Mouse (Mus musculus) bone marrow macrophage, adult 2 months (primary cell): ENCODE data around the gene Adamts9. TPM values are rescaled to one million over a fixed set of nuclear protein-coding genes. Genes with fewer than 3 reads are reported as not detected.

Experiments
- H3K27ac ChIP-seq: 2 replicates; pipeline ENCODE4 v1.5.1; 2012; ENCODE audit warnings: low read depth, low read length; ENCODE audit not compliant: insufficient read depth
- H3K4me1 ChIP-seq: 2 replicates; pipeline ENCODE4 v1.6.1; 2012; ENCODE audit warnings: low read length; ENCODE audit not compliant: control insufficient read depth, insufficient read depth
- H3K4me3 ChIP-seq: 2 replicates; pipeline ENCODE4 v1.5.1; 2012; ENCODE audit warnings: mild to moderate bottlenecking, low read length, moderate library complexity; ENCODE audit not compliant: insufficient read depth
- CTCF ChIP-seq: IDR thresholded peaks from 2 replicates; pipeline ENCODE4 v1.5.1; 2012; ENCODE audit warnings: low read depth, mild to moderate bottlenecking, low read length, moderate library complexity
- POLR2A ChIP-seq: IDR thresholded peaks from 2 replicates; pipeline ENCODE4 v1.6.1; 2012; ENCODE audit warnings: mild to moderate bottlenecking, low read depth, low read length, borderline replicate concordance
- polyA plus RNA-seq: library from polyadenylated mRNA; stranded (reverse); fragments of >200 nt; gene quantifications from 2 replicates; pipeline ENCODE4 v1.2.4, GENCODE M21; 2012; ENCODE audit not compliant: missing spikeins, insufficient read depth, insufficient read length

Adamts9 gene
- polyA plus RNA-seq, 1 experiment: not detected

DNA sequence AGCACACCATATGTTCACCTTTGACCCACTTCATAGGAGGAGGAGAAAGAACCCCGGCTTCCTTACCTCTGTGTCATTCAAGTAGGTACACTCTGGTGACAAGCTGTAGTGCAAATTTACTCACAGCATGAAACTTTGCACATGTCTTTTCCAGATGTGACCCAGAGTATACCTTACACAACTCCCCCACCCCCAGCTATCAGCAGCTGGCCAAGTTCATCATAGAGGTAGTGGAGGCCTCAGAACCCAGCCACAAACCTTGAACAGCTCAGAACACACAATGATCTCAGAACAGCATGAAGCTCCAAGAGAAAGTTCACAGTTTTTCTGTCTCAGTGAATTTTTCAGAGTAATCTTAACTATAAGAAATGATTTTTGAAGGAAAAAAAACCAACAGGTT, 51.8 kb downstream of the Adamts9 start:
- no peak overlapping the region for H3K27ac ChIP-seq
- TF ChIP-seq POLR2A (no peak), CTCF (no peak)
- H3K4me1 ChIP-seq: no peaks in the 10 kb centered on the region

DNA sequence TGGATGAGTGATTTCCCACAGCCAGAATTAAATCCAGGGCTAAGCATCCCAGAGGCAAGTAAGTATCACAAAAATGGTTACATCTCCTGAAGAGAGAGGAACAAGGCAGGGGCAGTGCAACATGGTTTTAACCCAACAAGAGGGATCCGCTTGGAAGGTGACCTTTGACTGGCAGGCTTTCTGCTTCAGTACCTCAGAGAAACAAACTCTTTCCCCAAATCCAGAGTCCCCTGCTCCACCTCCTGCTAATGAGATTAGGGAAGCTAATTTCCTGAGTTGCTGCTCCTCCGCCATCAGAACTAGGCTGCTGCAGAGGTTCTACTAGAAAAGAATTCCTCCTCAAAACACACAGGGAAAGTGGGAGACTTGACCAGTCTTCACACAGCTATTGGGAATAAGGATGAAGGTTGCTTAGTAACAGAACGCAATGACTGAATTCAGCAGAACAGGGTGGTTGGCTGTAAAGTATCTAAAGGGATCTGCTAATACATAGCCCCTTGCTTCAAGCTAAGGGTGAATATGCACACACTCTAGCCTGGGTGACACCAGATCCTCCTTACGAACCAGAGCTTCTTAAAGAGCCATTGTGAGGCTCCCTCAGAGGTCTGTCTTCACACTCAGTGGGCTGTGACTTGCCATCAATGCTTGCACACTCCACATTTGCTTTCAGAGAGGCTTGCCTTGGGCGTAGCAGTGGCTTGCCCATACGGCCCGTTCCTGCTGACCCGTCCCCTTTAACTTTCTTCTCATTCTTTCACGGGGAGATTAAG, 60.0 kb downstream of the Adamts9 start:
- no peak overlapping the region for H3K4me3 ChIP-seq
- no peak overlapping the region for H3K27ac ChIP-seq
- H3K4me1 ChIP-seq: no peaks in the 10 kb centered on the region
- TF ChIP-seq POLR2A (no peak), CTCF (no peak)

More for the DNA sequence above, 51.8 kb downstream of the Adamts9 start:
- no peak overlapping the region for H3K4me3 ChIP-seq

DNA sequence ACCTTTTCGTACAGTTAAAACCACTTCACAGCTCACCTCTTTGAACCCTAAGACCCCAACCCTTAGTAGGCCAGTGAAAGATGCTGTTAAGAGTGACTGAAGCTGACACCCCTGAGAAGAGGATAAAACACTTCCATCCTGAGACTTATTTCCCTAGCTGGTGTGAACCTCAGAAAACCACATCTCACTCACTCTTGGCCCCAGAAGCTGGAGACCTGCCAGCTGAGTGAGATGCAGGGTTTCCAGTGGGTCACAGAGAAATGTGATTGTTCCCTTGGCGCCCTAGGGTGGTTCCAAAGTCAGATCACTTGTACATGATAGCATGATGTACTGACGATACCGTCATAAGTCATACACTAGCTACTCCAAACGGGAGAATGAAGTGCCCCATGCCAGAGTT, 60.8 kb downstream of the Adamts9 start:
- H3K4me3 ChIP-seq: no peak overlapping the region
- H3K4me1 ChIP-seq: no peaks in the 10 kb centered on the region
- no peak overlapping the region for H3K27ac ChIP-seq
- TF ChIP-seq CTCF: no peak
- no peak for TF ChIP-seq POLR2A

DNA sequence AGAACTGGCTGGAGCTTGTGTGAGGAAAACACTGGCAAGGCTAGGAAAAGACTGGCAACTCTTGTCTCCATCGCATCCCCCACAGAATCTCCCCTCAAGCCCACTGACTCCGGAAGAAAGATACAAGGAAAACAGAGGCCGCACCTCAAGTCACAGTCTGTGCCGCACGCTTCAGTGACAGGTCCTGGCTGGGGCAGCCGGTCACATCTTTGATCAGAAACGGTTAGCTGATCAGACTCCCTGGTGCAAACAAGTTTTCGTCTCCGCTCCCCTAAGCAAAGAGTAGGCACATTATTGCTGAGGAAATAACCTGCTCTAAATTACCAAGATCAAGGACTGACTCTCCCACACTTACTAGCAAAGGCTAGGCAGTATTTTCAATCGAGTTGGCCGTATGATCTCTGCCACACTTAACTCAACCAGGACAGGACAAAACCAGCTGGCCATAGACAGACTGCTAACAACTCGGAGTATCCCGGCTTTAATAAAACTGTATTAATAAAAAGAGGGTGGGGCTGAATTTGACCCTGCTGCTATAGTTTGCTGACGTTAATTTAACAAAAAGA, 63.5 kb downstream of the Adamts9 start:
- Histone ChIP-seq H3K4me3 (no peak overlapping the region), H3K4me1 (no peaks in the 10 kb centered on the region), H3K27ac (no peak overlapping the region)
- no peak for TF ChIP-seq CTCF
- TF ChIP-seq POLR2A: no peak

DNA sequence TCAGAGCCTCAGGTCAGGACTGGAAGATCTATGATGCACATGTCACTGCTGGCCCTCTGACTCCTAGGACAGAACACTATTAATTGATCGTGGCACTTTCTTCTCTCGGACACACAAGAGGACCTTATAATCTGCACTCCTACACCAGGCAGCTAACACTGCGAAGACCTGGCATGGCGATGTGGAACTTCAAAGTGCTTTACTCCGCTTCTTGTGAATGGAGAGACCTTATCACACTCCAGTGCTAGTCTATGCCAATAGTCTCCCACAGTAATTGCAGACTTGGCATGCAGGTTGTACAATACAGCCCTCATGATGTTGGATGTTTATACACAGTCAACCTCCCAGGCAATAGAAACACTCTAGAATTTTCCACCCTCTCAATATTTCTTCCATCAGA, 64.5 kb downstream of the Adamts9 start:
- Histone ChIP-seq H3K4me1 (no peaks in the 10 kb centered on the region), H3K27ac (no peak overlapping the region), H3K4me3 (no peak overlapping the region)
- no peak for TF ChIP-seq POLR2A
- no peak for TF ChIP-seq CTCF

DNA sequence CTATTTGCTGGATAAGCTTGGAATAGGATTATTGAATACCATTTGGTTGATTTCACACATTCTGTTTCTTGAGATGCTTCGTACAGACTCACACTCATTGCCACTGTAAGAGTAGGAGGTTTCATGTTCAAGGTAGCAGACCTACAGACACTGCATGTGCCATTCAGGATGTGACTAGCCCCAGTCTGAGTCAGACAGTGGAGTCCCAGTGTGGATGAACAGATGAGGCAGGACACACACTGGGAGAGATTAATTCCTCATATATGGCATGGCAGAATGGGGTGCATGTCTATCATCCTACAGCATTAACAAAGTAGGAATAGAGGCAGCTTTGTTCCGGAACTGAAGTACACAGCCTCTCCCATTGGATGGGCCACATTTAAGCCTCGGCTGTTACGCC, 66.1 kb downstream of the Adamts9 start:
- Histone ChIP-seq H3K4me3 (no peak overlapping the region), H3K27ac (no peak overlapping the region), H3K4me1 (no peaks in the 10 kb centered on the region)
- TF ChIP-seq POLR2A (no peak), CTCF (no peak)

DNA sequence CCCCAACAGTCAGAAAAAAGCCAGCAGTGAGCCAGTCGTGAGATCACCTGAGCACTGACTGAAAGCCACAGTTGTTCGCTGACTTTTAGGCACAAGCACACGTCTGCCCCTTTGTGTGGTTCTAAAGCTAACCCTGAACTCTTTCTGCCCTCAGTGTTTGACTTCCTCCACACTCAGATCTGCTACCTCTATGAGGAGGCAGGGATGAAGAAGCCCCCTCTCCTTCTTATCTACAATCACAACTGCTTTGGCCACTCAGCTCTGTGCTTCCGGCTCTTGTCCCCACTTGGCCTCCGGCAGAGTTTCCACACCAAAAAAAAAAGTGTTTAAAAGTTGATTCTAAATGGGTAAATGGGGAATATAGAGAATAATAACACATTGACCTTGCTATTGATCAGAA, 67.2 kb downstream of the Adamts9 start:
- Histone ChIP-seq H3K4me3 (no peak overlapping the region), H3K27ac (no peak overlapping the region), H3K4me1 (no peaks in the 10 kb centered on the region)
- no peak for TF ChIP-seq CTCF
- TF ChIP-seq POLR2A: no peak

DNA sequence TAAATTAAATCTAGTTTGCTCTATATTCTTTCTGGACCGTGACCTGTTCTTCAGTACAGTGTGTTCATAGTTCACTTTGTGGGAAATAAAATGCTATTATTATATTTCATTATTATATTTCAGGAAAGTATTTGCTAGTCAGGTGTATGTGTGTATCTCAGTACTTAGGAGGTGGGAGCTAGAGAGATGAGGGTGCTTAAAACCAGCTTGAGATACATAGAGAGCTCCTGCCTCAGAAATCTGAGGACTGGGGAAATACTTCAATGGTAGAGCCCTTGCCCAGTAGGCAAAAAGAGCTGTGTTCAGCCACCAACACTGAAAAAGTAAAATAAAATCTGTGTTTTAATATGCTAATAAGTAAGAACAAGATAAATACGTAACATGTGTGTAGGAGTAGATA, 68.0 kb downstream of the Adamts9 start:
- no peaks in the 10 kb centered on the region for H3K4me1 ChIP-seq
- TF ChIP-seq POLR2A: no peak
- no peak overlapping the region for H3K4me3 ChIP-seq
- H3K27ac ChIP-seq: no peak overlapping the region

DNA sequence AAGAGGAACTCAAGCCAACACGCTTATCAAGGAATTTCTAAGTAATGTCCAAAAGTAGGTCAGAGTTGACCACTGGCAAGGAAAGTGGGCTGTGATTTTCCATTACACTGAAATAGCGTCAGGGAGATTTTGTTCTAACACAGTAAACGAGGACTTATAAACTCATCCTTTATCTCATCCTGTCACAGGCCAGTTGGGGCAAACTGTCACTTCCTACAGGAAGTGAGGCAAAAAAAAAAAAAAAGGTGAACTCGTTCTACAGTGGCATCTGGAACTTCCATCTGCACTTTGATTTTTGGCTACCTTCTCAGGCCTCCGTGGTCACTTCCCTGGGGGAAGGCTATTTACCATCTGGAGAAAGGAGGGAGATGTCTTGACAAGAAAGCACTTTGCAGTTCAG, 68.4 kb downstream of the Adamts9 start:
- no peak overlapping the region for H3K27ac ChIP-seq
- H3K4me1 ChIP-seq: no peaks in the 10 kb centered on the region
- no peak for TF ChIP-seq POLR2A
- no peak for TF ChIP-seq CTCF
- H3K4me3 ChIP-seq: no peak overlapping the region

DNA sequence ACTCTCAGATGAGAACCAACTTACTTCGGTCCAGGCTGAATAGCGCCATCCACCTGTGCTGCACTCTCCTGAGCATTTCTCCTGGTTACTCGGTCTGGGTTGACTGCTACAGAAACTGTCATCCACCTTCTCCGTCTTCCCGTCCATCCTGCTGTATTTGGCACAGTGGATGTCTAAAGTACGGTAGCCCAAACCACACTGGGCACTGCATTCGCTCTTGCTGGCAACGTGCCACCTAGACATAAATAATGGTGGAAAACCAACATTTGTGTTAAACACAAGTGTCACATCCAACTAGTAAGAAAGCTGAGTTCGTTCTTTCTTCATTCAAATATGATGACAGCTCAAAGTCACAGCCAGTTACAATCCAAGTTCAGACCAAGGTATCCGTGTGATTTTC, 70.5 kb downstream of the Adamts9 start:
- Histone ChIP-seq H3K4me3 (no peak overlapping the region), H3K27ac (no peak overlapping the region), H3K4me1 (no peaks in the 10 kb centered on the region)
- TF ChIP-seq CTCF (no peak), POLR2A (no peak)
